Mouse (Mus musculus) embryonic facial prominence, embryonic 14.5 days (tissue): Measurements from ENCODE around the gene Ucp2. TPM values are rescaled to one million over a fixed set of nuclear protein-coding genes. Genes with fewer than 3 reads are reported as not detected.

Experiments
- ATAC-seq: fragments of 200-750 bp; cut with Nextera tagmentation; 2 replicates; pipeline ENCODE4 v1.8.0; 2017; ENCODE audit warnings: low read depth, moderate number of reproducible peaks, moderate TSS enrichment
- DNase-seq: peaks from one replicate; pipeline ENCODE4 v3.0.0-alpha.2; 2015; ENCODE audit warnings: low spot score
- H3K27ac ChIP-seq: fragments of 300-500 bp; sonication (generic); replicated peaks from 2 replicates; pipeline ENCODE4 v1.5.1; 2014; ENCODE audit warnings: low read depth, mild to moderate bottlenecking, low read length, moderate library complexity
- H3K27me3 ChIP-seq: fragments of 300-500 bp; sonication (generic); replicated peaks from 2 replicates; pipeline ENCODE4 v1.6.1; 2014; ENCODE audit warnings: low read length; ENCODE audit not compliant: control insufficient read depth, insufficient read depth
- H3K36me3 ChIP-seq: fragments of 300-500 bp; sonication (generic); 2 replicates; pipeline ENCODE4 v1.6.1; 2014; ENCODE audit warnings: low read length, mixed read lengths; ENCODE audit not compliant: control insufficient read depth, insufficient read depth
- H3K4me1 ChIP-seq: fragments of 300-500 bp; sonication (generic); 2 replicates; pipeline ENCODE4 v1.6.1; 2014; ENCODE audit warnings: antibody characterized with exemption, low read length; ENCODE audit not compliant: control insufficient read depth, insufficient read depth
- H3K4me2 ChIP-seq: fragments of 300-500 bp; sonication (generic); 2 replicates; pipeline ENCODE4 v1.6.1; 2014; ENCODE audit warnings: low read depth, mild to moderate bottlenecking, low read length, moderate library complexity, mixed read lengths
- H3K4me3 ChIP-seq: fragments of 300-500 bp; sonication (generic); 2 replicates; pipeline ENCODE4 v1.5.1; 2014; ENCODE audit warnings: low read depth, mild to moderate bottlenecking, low read length
- H3K9ac ChIP-seq: fragments of 300-500 bp; sonication (generic); 2 replicates; pipeline ENCODE4 v1.6.1; 2014; ENCODE audit warnings: low read depth, mild to moderate bottlenecking, low read length, moderate library complexity, mixed read lengths
- H3K9me3 ChIP-seq: fragments of 300-500 bp; sonication (generic); 2 replicates; pipeline ENCODE4 v1.6.1; 2016; ENCODE audit warnings: low read length; ENCODE audit not compliant: control insufficient read depth
- WGBS: fragments of 180-500 bp; shearing (Covaris S2); extraction: QIAGEN DNeasy Blood & Tissue Kit; methylation state at CpG from one replicate; pipeline ENCODE4 v1.1.7; 2014; 5-methylcytosine and 5-hydroxymethylcytosine counted together
- polyA plus RNA-seq: library from polyadenylated mRNA; unstranded; fragments of >200 nt; fragmentation: Nextera tagmentation; extraction: Ambion mirVana; gene quantifications from 2 replicates; pipeline ENCODE4 v1.2.1, GENCODE M21; 2014

The Ucp2 gene
- polyA plus RNA-seq, 1 experiment from 2014 or later = 152 TPM

- ATAC-seq (no peak), DNase-seq (no peak)
- H3K4me2 ChIP-seq = no peak overlapping the region
- no peak overlapping the region for H3K4me3 ChIP-seq
- H3K27me3 ChIP-seq = no peaks in the 10 kb centered on the region
- WGBS = 77% methylated on average over 7 of the region's 7 CpGs
- no peak overlapping the region for H3K27ac ChIP-seq
- H3K9ac ChIP-seq = no peak overlapping the region
- H3K36me3 ChIP-seq = peaks cover 15% of the 10 kb centered on the region; the same call in 1 of the 2 replicates
- H3K4me1 ChIP-seq = no peaks in the 10 kb centered on the region
- H3K9me3 ChIP-seq = no peaks in the 10 kb centered on the region
Measured at GRCm38 (mm10) chr7:100502374-100502922, 9.3 kb downstream of the Ucp2 start.

DNA sequence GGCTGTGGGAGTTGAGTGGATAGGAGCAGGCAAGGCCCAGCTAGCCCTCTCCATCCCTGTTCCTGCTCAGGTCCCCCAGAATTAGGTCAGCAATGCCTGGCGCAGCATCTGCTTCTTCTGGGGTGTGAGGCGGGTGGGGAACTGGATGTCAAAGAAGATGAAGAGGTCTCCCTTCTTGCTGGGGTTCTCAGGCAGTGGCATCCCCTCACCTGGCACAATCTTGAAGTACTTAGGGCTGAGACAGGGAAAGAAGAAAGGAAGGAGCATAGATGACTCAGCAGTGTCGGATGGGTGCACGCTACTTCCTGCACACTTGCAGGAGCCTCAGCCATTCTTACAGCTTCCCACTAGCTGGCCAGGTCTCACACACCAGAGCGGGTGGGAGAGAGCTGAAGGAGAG, 9.9 kb downstream of the Ucp2 start:
- no peak overlapping the region for H3K4me3 ChIP-seq
- no peaks in the 10 kb centered on the region for H3K4me1 ChIP-seq
- H3K4me2 ChIP-seq = no peak overlapping the region
- no peak for DNase-seq
- H3K9ac ChIP-seq = no peak overlapping the region
- no peak for ATAC-seq
- no peak overlapping the region for H3K27ac ChIP-seq
- 85% methylated on average over 5 of the region's 5 CpGs for WGBS
- H3K9me3 ChIP-seq = no peaks in the 10 kb centered on the region
- peaks cover 15% of the 10 kb centered on the region; the same call in 1 of the 2 replicates for H3K36me3 ChIP-seq
- H3K27me3 ChIP-seq = no peaks in the 10 kb centered on the region

- DNase-seq = no peak
- 79% methylated on average over 13 of the region's 13 CpGs for WGBS
- H3K27ac ChIP-seq = no peak overlapping the region
- H3K9ac ChIP-seq = no peak overlapping the region
- H3K36me3 ChIP-seq = no peaks in the 10 kb centered on the region
- H3K9me3 ChIP-seq = no peaks in the 10 kb centered on the region
- H3K4me1 ChIP-seq = no peaks in the 10 kb centered on the region
- H3K27me3 ChIP-seq = no peaks in the 10 kb centered on the region
- no peak for ATAC-seq
- no peak overlapping the region for H3K4me2 ChIP-seq
- H3K4me3 ChIP-seq = no peak overlapping the region
Measured at GRCm38 (mm10) chr7:100504740-100505487, 11.8 kb downstream of the Ucp2 start.

GRCm38 (mm10) chr7:100506494-100506893, 13.4 kb downstream of the Ucp2 start:
- Histone ChIP-seq H3K4me2 (no peak overlapping the region), H3K4me1 (no peaks in the 10 kb centered on the region), H3K27ac (no peak overlapping the region), H3K27me3 (no peaks in the 10 kb centered on the region), H3K36me3 (no peaks in the 10 kb centered on the region), H3K9me3 (no peaks in the 10 kb centered on the region), H3K4me3 (no peak overlapping the region), H3K9ac (no peak overlapping the region)
- DNase-seq (no peak), ATAC-seq (no peak)
- 71% methylated on average over 4 of the region's 4 CpGs for WGBS

DNA sequence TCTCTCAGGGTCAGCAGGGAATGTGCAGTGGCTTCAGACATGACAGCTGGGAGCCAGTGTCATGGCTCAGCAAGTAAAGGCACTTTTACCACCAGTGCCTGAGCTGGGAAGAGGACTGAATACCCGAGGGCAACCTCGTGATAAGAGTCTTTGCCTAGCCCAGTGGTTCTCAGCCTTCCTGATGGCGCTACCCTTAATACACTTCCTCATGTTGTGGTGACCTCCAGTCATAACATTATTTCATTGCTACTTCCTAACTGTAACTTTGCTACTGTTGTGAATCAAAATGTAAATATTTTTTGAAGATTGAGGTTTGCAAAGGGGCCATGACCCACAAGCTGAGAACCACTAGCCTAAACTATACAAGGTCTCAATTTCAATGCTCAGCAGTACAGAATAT, 15.5 kb downstream of the Ucp2 start:
- H3K27ac ChIP-seq = no peak overlapping the region
- no peak overlapping the region for H3K4me2 ChIP-seq
- ATAC-seq (no peak), DNase-seq (no peak)
- no peaks in the 10 kb centered on the region for H3K4me1 ChIP-seq
- H3K9ac ChIP-seq = no peak overlapping the region
- no peaks in the 10 kb centered on the region for H3K36me3 ChIP-seq
- no peak overlapping the region for H3K4me3 ChIP-seq
- 76% methylated on average over 3 of the region's 3 CpGs for WGBS
- no peaks in the 10 kb centered on the region for H3K27me3 ChIP-seq
- no peaks in the 10 kb centered on the region for H3K9me3 ChIP-seq

DNA sequence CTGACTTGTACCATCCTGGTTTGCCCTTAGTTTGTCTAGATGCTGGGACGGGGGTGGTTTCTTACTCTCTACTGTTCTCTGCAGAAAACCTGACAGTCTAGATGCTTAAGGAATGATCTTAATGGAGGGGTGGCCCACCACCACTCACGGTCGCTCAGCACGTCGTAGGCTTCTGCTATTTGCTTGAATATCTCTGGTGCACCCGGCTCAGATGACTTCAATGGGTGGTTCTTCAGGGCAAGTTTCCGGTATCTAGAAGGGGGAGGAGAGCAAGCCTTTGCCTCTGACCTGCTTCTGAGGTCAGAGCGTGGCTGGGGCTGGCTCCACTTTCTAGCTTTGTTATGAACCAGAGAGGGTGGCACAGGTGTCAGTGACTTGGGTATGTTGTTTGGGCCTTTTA, 18.5 kb downstream of the Ucp2 start:
- no peak overlapping the region for H3K9ac ChIP-seq
- H3K4me1 ChIP-seq = no peaks in the 10 kb centered on the region
- no peaks in the 10 kb centered on the region for H3K36me3 ChIP-seq
- H3K9me3 ChIP-seq = no peaks in the 10 kb centered on the region
- WGBS = 72% methylated on average over 8 of the region's 8 CpGs
- no peak overlapping the region for H3K4me2 ChIP-seq
- H3K27me3 ChIP-seq = no peaks in the 10 kb centered on the region
- no peak overlapping the region for H3K27ac ChIP-seq
- ATAC-seq (no peak), DNase-seq (no peak)
- H3K4me3 ChIP-seq = no peak overlapping the region

DNA sequence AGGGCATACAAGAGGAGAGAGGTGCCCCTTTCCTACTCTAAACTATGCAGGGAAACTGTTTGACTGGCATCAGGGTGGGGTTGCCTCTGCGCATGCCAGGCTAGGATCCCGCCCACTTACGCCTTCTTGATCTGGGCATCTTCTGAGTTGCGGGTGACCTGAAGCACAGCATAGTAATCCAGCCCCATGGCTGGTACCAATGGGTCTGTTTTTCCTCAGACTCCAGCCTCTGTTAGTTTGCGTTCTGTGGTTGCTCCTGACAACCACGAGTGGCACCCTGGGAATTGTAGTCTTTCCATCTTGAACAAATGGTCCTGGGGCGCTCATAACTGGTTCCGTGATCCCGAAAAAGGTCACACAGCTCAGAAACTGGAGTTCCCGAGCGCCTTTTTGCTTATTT, 21.4 kb downstream of the Ucp2 start, which contains the start of gene Dnajb13:
TSS of gene Dnajb13 (minus strand) at position 388 of the 400 bp plus-strand sequence.
- ATAC-seq (no peak), DNase-seq (no peak)
- no peak within 1 kb of the TSS for H3K9ac ChIP-seq
- no peak within 1 kb of the TSS for H3K4me2 ChIP-seq
- H3K4me3 ChIP-seq = no peak within 1 kb of the TSS
- H3K36me3 ChIP-seq = no peaks in the 10 kb centered on the region
- 43% methylated on average over 11 of the region's 11 CpGs for WGBS
- H3K4me1 ChIP-seq = no peaks in the 10 kb centered on the region
- no peak within 1 kb of the TSS for H3K27ac ChIP-seq
- no peaks in the 10 kb centered on the region for H3K27me3 ChIP-seq
- H3K9me3 ChIP-seq = no peaks in the 10 kb centered on the region

DNA sequence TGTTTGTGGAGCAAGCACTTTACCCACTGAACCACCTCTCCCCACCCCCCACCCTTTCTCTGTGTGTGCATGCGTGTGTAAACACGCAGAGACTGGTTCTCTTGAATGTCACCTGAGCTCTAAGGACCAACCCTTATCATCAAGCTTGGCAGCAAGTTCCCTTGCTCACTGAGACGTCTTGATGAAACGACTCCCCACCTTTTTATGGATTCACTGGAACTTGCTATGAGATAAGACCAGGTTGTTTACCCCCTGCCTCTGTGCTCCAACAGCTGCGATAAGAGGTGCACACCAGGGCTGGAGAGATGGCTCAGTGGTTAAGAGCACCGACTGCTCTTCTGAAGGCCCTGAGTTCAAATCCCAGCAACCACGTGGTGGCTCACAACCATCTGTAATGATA, 27.1 kb downstream of the Ucp2 start:
- H3K4me3 ChIP-seq = no peak overlapping the region

More for the DNA sequence above, 27.1 kb downstream of the Ucp2 start:
- H3K27ac ChIP-seq = no peak overlapping the region
- ATAC-seq (no peak), DNase-seq (no peak)
- no peaks in the 10 kb centered on the region for H3K9me3 ChIP-seq
- no peaks in the 10 kb centered on the region for H3K36me3 ChIP-seq
- no peak overlapping the region for H3K9ac ChIP-seq
- H3K4me2 ChIP-seq = no peak overlapping the region
- H3K27me3 ChIP-seq = no peaks in the 10 kb centered on the region
- WGBS = 68% methylated on average over 7 of the region's 7 CpGs
- H3K4me1 ChIP-seq = no peaks in the 10 kb centered on the region
